Mouse (Mus musculus): ENCODE data around the gene Vamp2.

- TF ChIP-seq CTCF (IDR thresholded peaks at IDR 0.05; ENCODE audit: low read depth, low read length) (no peak), POLR2A (IDR thresholded peaks at IDR 0.05; ENCODE audit: extremely low read depth, insufficient read depth, low read length) (no peak)
Observed at GRCm38 (mm10) chr11:69058729-69059356, 29.4 kb upstream of the Vamp2 start.

Measured in liver, adult 2 months (tissue).